Mouse (Mus musculus) gastrocnemius, adult 18-20 months (tissue): ENCODE data around the gene Tnnt3. TPM values are rescaled to one million over a fixed set of nuclear protein-coding genes. Genes with fewer than 3 reads are reported as not detected.

ENCODE experiments used
- DNase-seq: peaks from one replicate; pipeline ENCODE4 v3.0.0; 2021; ENCODE audit warnings: low spot score
- total RNA-seq, 2 experiments: library from RNA; stranded (reverse); gene quantifications; 2 replicates each; pipeline ENCODE4 v1.2.3; 2021

Gene Tnnt3
- total RNA-seq, 2 experiments from 2014 or later: 35,269 to 35,976 TPM

GRCm38 (mm10) chr7:142476271-142476670 lies 22.4 kb upstream of the Tnnt3 start:
- no peak for DNase-seq

DNA sequence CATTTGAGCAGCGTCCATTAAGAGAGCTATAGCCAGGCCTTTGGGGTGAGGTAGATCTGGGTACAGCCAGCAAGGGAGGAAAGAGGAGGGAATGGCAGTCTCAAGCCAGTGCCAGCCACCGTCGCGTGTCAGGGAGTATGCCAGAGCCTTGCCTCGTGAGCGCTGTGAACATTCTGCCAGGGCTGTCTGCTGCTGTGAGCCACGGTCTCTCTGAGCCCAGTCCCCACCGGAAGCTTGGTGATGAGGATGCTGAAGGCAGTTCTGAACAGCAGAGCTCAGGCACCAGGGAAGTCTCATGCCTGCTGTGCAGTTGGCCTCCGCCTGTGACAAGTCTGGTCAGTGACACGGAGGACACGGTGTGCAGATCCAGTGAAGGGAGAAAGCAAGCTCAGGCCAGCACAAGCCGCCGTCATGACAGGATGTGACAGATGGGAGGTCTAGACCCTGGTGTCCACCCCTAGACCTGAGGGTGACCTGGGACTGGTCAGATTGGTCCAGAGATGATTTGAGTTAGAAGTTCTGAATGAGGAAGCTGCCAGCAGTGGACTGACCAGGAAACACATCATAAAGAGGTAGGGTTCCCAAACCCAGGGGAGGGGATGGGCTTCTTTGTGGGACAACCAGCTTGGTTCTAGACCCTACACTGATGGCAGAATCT lies 21.7 kb upstream of the Tnnt3 start:
- no peak for DNase-seq

GRCm38 (mm10) chr7:142478001-142478400 lies 20.6 kb upstream of the Tnnt3 start:
- DNase-seq: no peak

GRCm38 (mm10) chr7:142478574-142478973 lies 20.1 kb upstream of the Tnnt3 start:
- no peak for DNase-seq

GRCm38 (mm10) chr7:142479307-142479706 lies 19.3 kb upstream of the Tnnt3 start:
- no peak for DNase-seq

DNA sequence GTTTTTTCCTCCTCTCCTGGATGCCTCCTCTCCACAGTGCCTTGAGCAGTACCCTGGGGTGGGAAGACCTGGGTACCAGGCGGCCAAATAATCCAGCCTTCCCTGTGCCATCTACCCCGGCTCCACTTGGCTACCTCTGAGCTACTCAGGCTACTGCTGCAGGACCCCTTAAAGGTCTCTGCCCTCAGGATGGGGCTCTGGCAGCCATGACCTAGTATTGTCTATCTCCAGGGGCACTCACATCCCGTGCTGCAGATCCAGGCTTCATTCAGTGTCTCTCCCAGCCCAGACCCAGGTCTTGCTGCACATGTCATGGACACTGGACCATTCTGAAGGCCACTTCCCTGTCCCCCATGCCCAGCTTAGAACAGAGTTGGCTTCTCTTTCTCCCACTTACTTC lies 18.8 kb upstream of the Tnnt3 start:
- no peak for DNase-seq

GRCm38 (mm10) chr7:142480661-142481060 lies 18.0 kb upstream of the Tnnt3 start:
- no peak for DNase-seq

GRCm38 (mm10) chr7:142481186-142481567 lies 17.5 kb upstream of the Tnnt3 start:
- peak; percentile 87 for DNase-seq

GRCm38 (mm10) chr7:142481568-142482255 lies 16.9 kb upstream of the Tnnt3 start:
- DNase-seq: peak; percentile 69

- no peak for DNase-seq
Observed at GRCm38 (mm10) chr7:142482256-142482609, 16.4 kb upstream of the Tnnt3 start.

DNA sequence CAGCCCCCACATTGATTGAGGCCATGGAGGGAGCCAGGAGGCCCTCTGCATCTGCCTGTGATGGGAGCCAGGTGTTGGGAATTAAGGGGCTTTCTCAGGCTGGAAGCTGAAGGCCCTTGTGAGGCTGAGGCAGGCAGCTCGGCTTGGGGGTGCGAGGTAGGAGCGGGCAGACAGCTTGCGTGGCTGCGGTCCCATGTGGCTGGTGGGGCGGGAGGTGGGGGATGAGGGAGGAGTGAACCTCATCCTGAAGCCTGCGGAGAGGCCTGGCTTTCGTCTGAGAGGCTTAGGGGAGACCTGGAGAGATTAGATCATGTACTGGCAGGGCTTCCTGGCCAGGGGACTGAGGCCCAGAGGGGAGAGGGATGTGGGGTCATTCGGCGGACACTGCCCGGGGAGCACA lies 15.5 kb upstream of the Tnnt3 start:
- DNase-seq: peak; percentile 62

- DNase-seq: peak; percentile 78
Observed at GRCm38 (mm10) chr7:142484780-142485179, 13.9 kb upstream of the Tnnt3 start.

- no peak for DNase-seq
Observed at GRCm38 (mm10) chr7:142486751-142487162, 11.9 kb upstream of the Tnnt3 start.

DNA sequence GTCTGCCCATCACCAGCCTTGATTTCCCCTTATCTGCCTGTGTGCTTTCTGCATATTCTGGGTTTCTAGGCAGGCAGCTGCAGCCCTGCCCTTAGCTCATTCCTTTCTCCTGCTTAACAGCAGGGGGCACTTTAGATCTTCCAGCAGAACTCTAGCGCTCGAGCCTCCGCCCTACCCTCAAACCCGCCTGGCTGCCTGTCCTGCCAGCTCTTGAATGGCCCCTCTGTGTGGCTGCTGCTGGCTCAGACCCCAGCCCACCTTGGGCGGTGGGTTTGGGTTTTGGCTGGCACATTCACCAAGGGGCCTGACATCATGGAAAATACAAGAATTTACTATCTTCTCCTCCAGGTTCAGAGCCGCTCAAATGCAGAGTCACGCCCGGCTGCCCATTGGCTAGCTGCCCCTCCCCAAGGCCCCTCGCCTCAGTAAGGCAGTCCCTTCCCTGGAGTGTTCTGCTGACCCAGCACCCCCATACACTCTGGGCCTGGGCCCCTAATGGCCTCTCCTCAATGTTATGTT lies 11.2 kb upstream of the Tnnt3 start:
- no peak for DNase-seq

DNA sequence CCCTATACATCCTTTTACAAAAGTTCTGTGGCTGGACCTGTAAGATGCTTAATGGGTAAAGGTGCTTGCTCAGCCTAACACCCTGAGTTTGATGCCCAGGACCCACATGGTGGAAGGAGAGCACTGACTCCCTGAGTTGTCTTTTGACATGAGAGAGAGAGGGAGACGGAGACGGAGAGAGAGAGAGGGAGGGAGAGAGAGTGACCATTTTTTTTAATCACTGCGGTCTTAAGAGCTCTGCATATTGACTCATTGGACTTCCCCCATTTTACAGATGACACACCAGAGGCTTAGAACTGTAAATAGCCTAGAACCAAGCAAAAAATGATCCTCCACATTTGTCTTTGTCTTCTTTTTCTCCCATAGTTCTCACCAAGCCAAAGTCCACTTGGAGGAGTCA lies 10.6 kb upstream of the Tnnt3 start:
- DNase-seq: no peak

- peak; percentile 74 for DNase-seq
Observed at GRCm38 (mm10) chr7:142493535-142493934, 5.1 kb upstream of the Tnnt3 start.

DNA sequence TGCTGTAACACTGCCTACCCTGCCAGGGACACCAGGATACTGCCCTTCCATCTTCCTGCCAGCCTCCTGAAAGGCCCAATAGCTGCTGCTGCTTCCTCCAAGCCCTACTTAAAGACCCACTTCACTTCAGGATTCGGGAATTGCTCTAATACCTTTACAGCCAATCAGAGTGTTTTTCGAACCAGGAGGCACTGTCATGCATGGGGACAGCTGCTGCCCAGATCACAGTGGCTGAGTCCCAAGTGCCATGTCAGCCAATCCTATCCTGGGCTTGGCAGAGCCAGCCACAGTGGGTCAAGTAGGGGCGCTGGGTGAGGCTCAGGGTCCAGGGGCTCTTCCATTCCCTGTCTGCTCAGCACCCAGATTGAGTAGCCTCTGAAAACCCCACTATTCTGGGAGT lies 2.5 kb upstream of the Tnnt3 start:
- peak; percentile 89 for DNase-seq

GRCm38 (mm10) chr7:142496800-142497199 lies 1.8 kb upstream of the Tnnt3 start:
- DNase-seq: peak; percentile 79

DNA sequence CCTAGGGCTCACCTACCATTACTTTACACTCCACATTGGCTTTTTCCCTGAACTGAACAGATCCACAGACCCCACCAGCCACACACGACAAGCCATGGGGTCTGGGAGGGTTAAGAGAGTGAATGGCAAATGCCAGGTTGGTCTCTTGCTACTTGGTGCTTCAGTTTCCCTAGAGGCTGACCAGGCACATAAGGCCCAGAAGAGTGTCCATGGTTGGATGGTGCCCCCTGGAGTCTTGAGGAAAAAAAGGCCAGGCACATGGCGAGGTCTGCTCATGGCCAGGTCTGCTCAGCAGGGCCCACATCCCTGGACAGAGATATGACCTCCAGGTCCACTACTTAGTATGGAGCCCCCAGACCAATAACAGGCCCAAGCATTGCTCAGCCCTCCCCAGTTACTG lies 861 bp upstream of the Tnnt3 start:
- DNase-seq: peak; percentile 87

- no peak for DNase-seq
Observed at GRCm38 (mm10) chr7:142499010-142499721, 530 bp downstream of the Tnnt3 start.

- DNase-seq: peak; percentile 84
Observed at GRCm38 (mm10) chr7:142500032-142500431, 1.4 kb downstream of the Tnnt3 start.

GRCm38 (mm10) chr7:142503206-142503605 lies 4.6 kb downstream of the Tnnt3 start:
- DNase-seq: no peak
